Comparison of ENCODE assay signal across 22 mouse cellular contexts in the genomic region with DNA sequence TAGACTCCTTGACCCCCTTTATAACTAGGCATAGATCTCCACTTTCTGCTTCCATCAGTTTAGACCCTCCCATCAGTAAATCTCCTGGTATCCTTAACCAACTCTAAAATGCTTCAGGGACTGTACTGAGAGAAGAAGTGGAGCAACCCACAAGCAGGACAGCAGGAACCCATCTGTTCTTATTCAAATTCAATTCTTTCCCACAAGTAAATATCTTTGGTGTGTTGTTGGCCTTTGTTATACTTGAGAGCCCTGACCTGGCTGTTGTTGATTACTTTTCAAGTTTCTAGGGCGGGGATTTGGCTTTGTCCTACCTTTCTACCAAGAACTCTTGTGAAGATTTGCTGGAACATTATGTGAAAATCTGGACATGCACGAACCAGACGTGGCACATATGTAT.
DNase-seq lines count a peak whose midpoint lies in the region; ATAC-seq and TF ChIP-seq lines count a peak whose summit lies in the region.
"Had no signal": no experiment of that assay in that cellular context is flagged by ENCODE, and none has a peak within 500 bp of the region (broad histone marks: within the 10 kb centered on the region; RNA-seq: fewer than 3 reads in every experiment).

No protein-coding gene starts in this region.

- no peak overlapping the region for H3K27ac ChIP-seq in ES-E14 (ENCODE audit: insufficient read depth, low read depth, low read length, poor library complexity, severe bottlenecking)
- H3K27ac ChIP-seq: embryonic facial prominence, embryonic 13.5 days; embryonic facial prominence, embryonic 15.5 days; forebrain, embryonic 10.5 days; forebrain, embryonic 12.5 days had no signal

- ATAC-seq in activated CD4-positive, CD25-positive, alpha-beta regulatory T cell, adult 4 months, result no peak
- ATAC-seq: forebrain, embryonic 14.5 days; forebrain, embryonic 16.5 days had no signal

- H3K4me3 ChIP-seq in ES-E14 (ENCODE audit: insufficient read depth in 1 of 2, low read depth in 1 of 2, low read length in 2 of 2, poor library complexity in 1 of 2, severe bottlenecking in 1 of 2), result no peak overlapping the region
- H3K4me3 ChIP-seq: embryonic facial prominence, embryonic 13.5 days; embryonic facial prominence, embryonic 15.5 days; erythroblast, embryonic 14.5 days; forebrain, embryonic 10.5 days; forebrain, embryonic 12.5 days had no signal

- H3K9me3 ChIP-seq in ES-E14 (ENCODE audit: control insufficient read depth, insufficient read depth, low read depth, low read length), result no peaks in the 10 kb centered on the region
- H3K9me3 ChIP-seq: embryonic facial prominence, embryonic 13.5 days; embryonic facial prominence, embryonic 15.5 days; forebrain, embryonic 10.5 days; forebrain, embryonic 12.5 days had no signal

- in situ Hi-C loops in ES-E14 (cut with MboI; ENCODE audit: low sequenced_read_pairs in 2 of 2, unreplicated experiment in 2 of 2), result no loop called here

- H3K4me1 ChIP-seq in ES-E14 (ENCODE audit: control insufficient read depth in 2 of 2, insufficient read depth in 2 of 2, low read length in 2 of 2, poor library complexity in 1 of 2), result peaks cover 0 to 3% of the 10 kb centered on the region in 2 experiments; a peak in 1 of 4 replicates
- H3K4me1 ChIP-seq: embryonic facial prominence, embryonic 13.5 days; embryonic facial prominence, embryonic 15.5 days; forebrain, embryonic 12.5 days had no signal

- no peak overlapping the region for H3K9ac ChIP-seq in ES-E14 (ENCODE audit: insufficient read depth, low read depth, low read length, poor library complexity, severe bottlenecking)
- H3K9ac ChIP-seq: embryonic facial prominence, embryonic 13.5 days; embryonic facial prominence, embryonic 15.5 days; forebrain, embryonic 12.5 days had no signal

- H3K36me3 ChIP-seq in ES-E14 (ENCODE audit: control insufficient read depth, insufficient read depth, low read length, poor library complexity, severe bottlenecking), result no peaks in the 10 kb centered on the region
- H3K36me3 ChIP-seq: embryonic facial prominence, embryonic 13.5 days; embryonic facial prominence, embryonic 15.5 days; forebrain, embryonic 10.5 days; forebrain, embryonic 12.5 days had no signal

- DNase-seq in ES-CJ7 (ENCODE audit: low read depth, low spot score), result peak; percentile 22
- DNase-seq in ES-E14 (ENCODE audit: low read depth, low spot score), result peak; percentile 12
- DNase-seq in ZHBTc4 (ENCODE audit: low read depth, low spot score), result peak; percentile 58
- DNase-seq in thymus, postnatal 10 days (ENCODE audit: low spot score in 2 of 2), result no peak
- DNase-seq in liver, result no peak
- DNase-seq: adrenal gland, adult 8-10 months; adrenal gland, postnatal 14 days; adrenal gland, postnatal 36 days; cerebellum, adult 11 months; cerebellum, adult 18-20 months; cerebellum, adult 8-10 months; cerebellum, adult 9-11 months; cerebellum, postnatal 14 days; embryo, embryonic 11 days had no signal

TF ChIP-seq in ES-E14, 5 proteins besides CTCF, POLR2A, EP300 and RAD21:
- no peak for TF ChIP-seq CHD2 (IDR thresholded peaks at IDR 0.05; ENCODE audit: low read depth, low read length)
- TF ChIP-seq ZNF384 (IDR thresholded peaks at IDR 0.05; ENCODE audit: low read depth, low read length), result no peak
- TF ChIP-seq MAFK (IDR thresholded peaks at IDR 0.05; ENCODE audit: insufficient read depth, low read depth, low read length), result no peak
- TF ChIP-seq ZC3H11A (IDR thresholded peaks at IDR 0.05; ENCODE audit: borderline replicate concordance, low read depth, low read length), result no peak
- TF ChIP-seq HCFC1 (IDR thresholded peaks at IDR 0.05; ENCODE audit: borderline replicate concordance, insufficient read depth, low read length), result no peak
TF ChIP-seq in ES-E14: peak in this region for 0.

Comparison
In these comparisons a context has a peak if more than half of its experiments do, and no peak if none do; other contexts are left out.
1. DNase-seq: peak in ES-CJ7 (single experiment), ES-E14 (single experiment) and ZHBTc4 (single experiment); none in thymus, postnatal 10 days (0 of 2) and liver (single experiment).